26 mouse cellular contexts compared by ENCODE assay signal in genomic region chr10:68970521-68970920, GRCm38 (mm10).
DNase-seq lines count a peak whose midpoint lies in the region; ATAC-seq lines count a peak whose summit lies in the region.
"Had no signal": no experiment of that assay in that cellular context is flagged by ENCODE, and none has a peak within 500 bp of the region (broad histone marks: within the 10 kb centered on the region; RNA-seq: fewer than 3 reads in every experiment).

No protein-coding gene starts in this region.

- no peak for ATAC-seq in kidney, embryonic 16.5 days (ENCODE audit: low FRiP score, low TSS enrichment)
- ATAC-seq: CD4-positive, CD25-positive, alpha-beta regulatory T cell, adult 4 months; midbrain, embryonic 13.5 days; Patski had no signal

- no peaks in the 10 kb centered on the region for H3K36me3 ChIP-seq in kidney, embryonic 16.5 days (ENCODE audit: insufficient read depth, low read length)
- H3K36me3 ChIP-seq: embryonic facial prominence, embryonic 12.5 days; forebrain, embryonic 12.5 days; heart, embryonic 15.5 days; liver, embryonic 13.5 days; lung, embryonic 15.5 days; midbrain, embryonic 13.5 days had no signal

- peak; percentile 8 for DNase-seq in adrenal gland, adult 2 months
- no peak for DNase-seq in adrenal gland, postnatal 4 days (ENCODE audit: low spot score in 2 of 2)
- peak; percentile 6 for DNase-seq in kidney, adult 9 months
- peak; percentile 23 to 25 for DNase-seq in urinary bladder, adult 18-20 months (ENCODE audit: low spot score in 2 of 2)
- DNase-seq in urinary bladder, adult 2 months (ENCODE audit: low spot score): no peak
- DNase-seq in urinary bladder, postnatal 36 days (ENCODE audit: low spot score in 2 of 2): peak; percentile 20 to 39
- no peak for DNase-seq in spleen, postnatal 14 days (ENCODE audit: low spot score in 2 of 2)
- DNase-seq: cerebellum, adult 11-12 months; cerebellum, postnatal 10 days; gastrocnemius, adult 2 months; heart, postnatal 4 days; liver, embryonic 13.5 days; lung, postnatal 36 days; right cerebral cortex, postnatal 14 days had no signal

- H3K4me1 ChIP-seq in kidney, embryonic 16.5 days (ENCODE audit: insufficient read depth, low read length): no peaks in the 10 kb centered on the region
- H3K4me1 ChIP-seq: embryonic facial prominence, embryonic 12.5 days; heart, embryonic 15.5 days; liver, embryonic 13.5 days; lung, embryonic 15.5 days; megakaryocyte, embryonic 14.5 days had no signal

- H3K27ac ChIP-seq in kidney, embryonic 16.5 days (ENCODE audit: low read length): no peak overlapping the region
- H3K27ac ChIP-seq: embryonic facial prominence, embryonic 12.5 days; forebrain, embryonic 12.5 days; gastrocnemius, adult 2 months; heart, embryonic 15.5 days; hindbrain, embryonic 14.5 days; left cerebral cortex, adult 2 months; liver, embryonic 13.5 days; lung, embryonic 15.5 days; midbrain, embryonic 13.5 days had no signal

- H3K4me2 ChIP-seq in kidney, embryonic 16.5 days (replicated peaks; ENCODE audit: low read depth, low read length): no peak overlapping the region
- H3K4me2 ChIP-seq: embryonic facial prominence, embryonic 12.5 days; forebrain, embryonic 12.5 days; heart, embryonic 15.5 days; hindbrain, embryonic 14.5 days; liver, embryonic 13.5 days; lung, embryonic 15.5 days; midbrain, embryonic 13.5 days had no signal

- no peaks in the 10 kb centered on the region for H3K27me3 ChIP-seq in kidney, embryonic 16.5 days (ENCODE audit: insufficient read depth, low read length)
- H3K27me3 ChIP-seq: embryonic facial prominence, embryonic 12.5 days; forebrain, embryonic 12.5 days; heart, embryonic 15.5 days; liver, embryonic 13.5 days; lung, embryonic 15.5 days; megakaryocyte, embryonic 14.5 days; midbrain, embryonic 13.5 days; Patski had no signal

- WGBS in kidney, embryonic 16.5 days: 76% methylated on average over 2 of the region's 2 CpGs

- H3K9ac ChIP-seq in kidney, embryonic 16.5 days (replicated peaks; ENCODE audit: low read length): no peak overlapping the region
- H3K9ac ChIP-seq: embryonic facial prominence, embryonic 12.5 days; forebrain, embryonic 12.5 days; heart, embryonic 15.5 days; hindbrain, embryonic 14.5 days; liver, embryonic 13.5 days; lung, embryonic 15.5 days; midbrain, embryonic 13.5 days had no signal

- no peak overlapping the region for H3K4me3 ChIP-seq in kidney, embryonic 16.5 days (ENCODE audit: low read length)
- H3K4me3 ChIP-seq: embryonic facial prominence, embryonic 12.5 days; erythroblast, embryonic 14.5 days; forebrain, embryonic 12.5 days; gastrocnemius, adult 2 months; heart, embryonic 15.5 days; left cerebral cortex, adult 2 months; liver, embryonic 13.5 days; lung, embryonic 15.5 days; megakaryocyte, embryonic 14.5 days; midbrain, embryonic 13.5 days had no signal

- H3K9me3 ChIP-seq in kidney, embryonic 16.5 days (ENCODE audit: low read length): no peaks in the 10 kb centered on the region
- H3K9me3 ChIP-seq: embryonic facial prominence, embryonic 12.5 days; forebrain, embryonic 12.5 days; heart, embryonic 15.5 days; liver, embryonic 13.5 days; lung, embryonic 15.5 days; midbrain, embryonic 13.5 days had no signal

Comparison
In these comparisons a context has a peak if more than half of its experiments do, and no peak if none do; other contexts are left out.
1. DNase-seq: peak in adrenal gland, adult 2 months (single experiment), kidney, adult 9 months (single experiment), urinary bladder, adult 18-20 months (2 of 2) and urinary bladder, postnatal 36 days (2 of 2); none in adrenal gland, postnatal 4 days (0 of 2), urinary bladder, adult 2 months (single experiment) and spleen, postnatal 14 days (0 of 2).